Mouse (Mus musculus) spleen, embryonic (tissue): ENCODE data around the gene Atraid.

Source experiments
- CTCF ChIA-PET: fragments of 350-600 bp; sonication (Branson Sonifier 250); formaldehyde crosslinking; loops from one replicate; lab custom pipeline; 2022; lab: Charles Lee

Atraid gene

GRCm38 (mm10) chr5:31094799-31095691, 46.9 kb downstream of the Atraid start:
- CTCF ChIA-PET: interaction anchor here (0.6 kb wide), 1 partner anchor 11 kb away, joined by 4 read pairs; no protein-coding TSS in a partner anchor

- CTCF ChIA-PET: no interaction called here
Observed at GRCm38 (mm10) chr5:31095711-31096480, 47.8 kb downstream of the Atraid start.
